In genomic region chr3:123810018-123810942, GRCm38 (mm10) we compare ENCODE assay signal across 18 mouse cellular contexts.
A peak's percentile ranks its signal among the peaks of the same experiment; 100 is the strongest.
DNase-seq lines count a peak whose midpoint lies in the region; ATAC-seq and TF ChIP-seq lines count a peak whose summit lies in the region.
"Had no signal": no experiment of that assay in that cellular context is flagged by ENCODE, and none has a peak within 500 bp of the region (broad histone marks: within the 10 kb centered on the region; RNA-seq: fewer than 3 reads in every experiment).

No protein-coding gene starts in this region.

- no peak overlapping the region for H3K4me2 ChIP-seq in forebrain, embryonic 11.5 days (ENCODE audit: low read depth, low read length, severe bottlenecking)
- no peak overlapping the region for H3K4me2 ChIP-seq in forebrain, embryonic 15.5 days (replicated peaks)
- H3K4me2 ChIP-seq in hindbrain, embryonic 15.5 days = no peak overlapping the region
- no peak overlapping the region for H3K4me2 ChIP-seq in midbrain, embryonic 15.5 days
- H3K4me2 ChIP-seq: embryonic facial prominence, embryonic 15.5 days had no signal

- H3K9me3 ChIP-seq in forebrain, embryonic 11.5 days (ENCODE audit: control insufficient read depth, low read length) = no peaks in the 10 kb centered on the region
- H3K9me3 ChIP-seq in forebrain, embryonic 15.5 days = no peaks in the 10 kb centered on the region
- no peaks in the 10 kb centered on the region for H3K9me3 ChIP-seq in hindbrain, embryonic 15.5 days
- no peaks in the 10 kb centered on the region for H3K9me3 ChIP-seq in midbrain, embryonic 15.5 days
- H3K9me3 ChIP-seq: embryonic facial prominence, embryonic 15.5 days had no signal

- no peak for TF ChIP-seq POLR2A in brain, embryonic 14.5 days (IDR thresholded peaks at IDR 0.05; ENCODE audit: borderline replicate concordance, extremely low read depth, insufficient read depth, insufficient read length, poor library complexity, severe bottlenecking)

- 75% methylated on average over 10 of the region's 10 CpGs for WGBS in forebrain, embryonic 11.5 days
- 50% methylated on average over 10 of the region's 10 CpGs for WGBS in forebrain, embryonic 15.5 days
- WGBS in hindbrain, embryonic 15.5 days = 43% methylated on average over 10 of the region's 10 CpGs
- WGBS in midbrain, embryonic 15.5 days = 37% methylated on average over 10 of the region's 10 CpGs

- no peak overlapping the region for H3K4me3 ChIP-seq in forebrain, embryonic 11.5 days (ENCODE audit: low read depth, low read length)
- no peak overlapping the region for H3K4me3 ChIP-seq in forebrain, embryonic 15.5 days
- H3K4me3 ChIP-seq in hindbrain, embryonic 15.5 days = no peak overlapping the region
- H3K4me3 ChIP-seq in midbrain, embryonic 15.5 days = no peak overlapping the region
- H3K4me3 ChIP-seq: embryonic facial prominence, embryonic 15.5 days had no signal

- 0 out of 2 replicates have a peak, but pooled peaks cover 2% of the 10 kb centered on the region for H3K4me1 ChIP-seq in forebrain, embryonic 11.5 days (replicated peaks; ENCODE audit: control insufficient read depth, insufficient read depth, low read length)
- H3K4me1 ChIP-seq in forebrain, embryonic 15.5 days = no peaks in the 10 kb centered on the region
- no peaks in the 10 kb centered on the region for H3K4me1 ChIP-seq in hindbrain, embryonic 15.5 days (replicated peaks)
- 0 out of 2 replicates have a peak, but pooled peaks cover 5% of the 10 kb centered on the region for H3K4me1 ChIP-seq in midbrain, embryonic 15.5 days
- H3K4me1 ChIP-seq: embryonic facial prominence, embryonic 15.5 days had no signal

- H3K27me3 ChIP-seq in forebrain, embryonic 11.5 days (ENCODE audit: control insufficient read depth, insufficient read depth, low read length) = no peaks in the 10 kb centered on the region
- no peaks in the 10 kb centered on the region for H3K27me3 ChIP-seq in forebrain, embryonic 15.5 days
- H3K27me3 ChIP-seq in hindbrain, embryonic 15.5 days = no peaks in the 10 kb centered on the region
- no peaks in the 10 kb centered on the region for H3K27me3 ChIP-seq in midbrain, embryonic 15.5 days (replicated peaks)
- H3K27me3 ChIP-seq: CH12.LX; embryonic facial prominence, embryonic 15.5 days had no signal

- no peaks in the 10 kb centered on the region for H3K36me3 ChIP-seq in forebrain, embryonic 11.5 days (ENCODE audit: control insufficient read depth, insufficient read depth, low read length)
- no peaks in the 10 kb centered on the region for H3K36me3 ChIP-seq in forebrain, embryonic 15.5 days
- no peaks in the 10 kb centered on the region for H3K36me3 ChIP-seq in hindbrain, embryonic 15.5 days
- no peaks in the 10 kb centered on the region for H3K36me3 ChIP-seq in midbrain, embryonic 15.5 days (replicated peaks)
- H3K36me3 ChIP-seq: embryonic facial prominence, embryonic 15.5 days had no signal

- ATAC-seq in forebrain, embryonic 11.5 days (replicated peaks; ENCODE audit: low FRiP score) = peak; percentile 54
- no peak for ATAC-seq in forebrain, embryonic 15.5 days (replicated peaks)
- ATAC-seq in hindbrain, embryonic 15.5 days (ENCODE audit: low FRiP score, low read depth) = peak; percentile 51; the same call in 1 of the 2 replicates
- peak; percentile 79 for ATAC-seq in midbrain, embryonic 15.5 days (replicated peaks)

- H3K9ac ChIP-seq in forebrain, embryonic 11.5 days (ENCODE audit: low read length) = no peak overlapping the region
- no peak overlapping the region for H3K9ac ChIP-seq in forebrain, embryonic 15.5 days (replicated peaks)
- no peak overlapping the region for H3K9ac ChIP-seq in hindbrain, embryonic 15.5 days
- no peak overlapping the region for H3K9ac ChIP-seq in midbrain, embryonic 15.5 days
- H3K9ac ChIP-seq: embryonic facial prominence, embryonic 15.5 days had no signal

- no peak for TF ChIP-seq CTCF in brain, embryonic 14.5 days (IDR thresholded peaks at IDR 0.05; ENCODE audit: borderline replicate concordance, extremely low read depth, insufficient read depth, insufficient read length)

- no peak for DNase-seq in forebrain, embryonic 11.5 days (ENCODE audit: low spot score)
- DNase-seq in brain, embryonic 14.5 days (ENCODE audit: low read depth) = peak; percentile 61
- DNase-seq in ovary, postnatal 14 days (ENCODE audit: low spot score) = no peak
- no peak for DNase-seq in MN1 (ENCODE audit: low spot score)
- no peak for DNase-seq in spleen, postnatal 4 days (ENCODE audit: low spot score in 2 of 2)
- DNase-seq: adrenal gland, postnatal 14 days; cerebellum, adult 18-20 months; gastrocnemius, postnatal 14 days; kidney, adult 8-10 months; kidney, postnatal 25 days; layer of hippocampus, postnatal 36 days; lung, adult 2 months; lung, postnatal 4 days had no signal

- H3K27ac ChIP-seq in forebrain, embryonic 11.5 days (ENCODE audit: low read depth, low read length) = no peak overlapping the region
- no peak overlapping the region for H3K27ac ChIP-seq in forebrain, embryonic 15.5 days (replicated peaks)
- 0 out of 2 replicates have a peak overlapping the region, but pooled peaks have one; percentile 38 for H3K27ac ChIP-seq in hindbrain, embryonic 15.5 days (replicated peaks)
- peak overlapping the region; percentile 2; the same call in 1 of the 2 replicates for H3K27ac ChIP-seq in midbrain, embryonic 15.5 days
- H3K27ac ChIP-seq: embryonic facial prominence, embryonic 15.5 days had no signal

Comparison
In these comparisons a context has a peak if more than half of its experiments do, and no peak if none do; other contexts are left out.
1. H3K27ac ChIP-seq: peak in hindbrain, embryonic 15.5 days (single experiment) and midbrain, embryonic 15.5 days (single experiment); none in forebrain, embryonic 11.5 days (single experiment) and forebrain, embryonic 15.5 days (single experiment).